Mouse (Mus musculus) liver, postnatal 0 days (tissue): ENCODE measurements around the gene Nfib.

Experiments used
- CTCF ChIP-seq: sonication (generic); IDR thresholded peaks from 2 replicates; pipeline ENCODE4 v1.5.1; 2016; ENCODE audit warnings: antibody characterized with exemption, low read depth
- EP300 ChIP-seq: IDR thresholded peaks from 2 replicates; pipeline ENCODE4 v1.6.1; 2016; ENCODE audit warnings: antibody characterized with exemption, low read depth, mild to moderate bottlenecking

DNA sequence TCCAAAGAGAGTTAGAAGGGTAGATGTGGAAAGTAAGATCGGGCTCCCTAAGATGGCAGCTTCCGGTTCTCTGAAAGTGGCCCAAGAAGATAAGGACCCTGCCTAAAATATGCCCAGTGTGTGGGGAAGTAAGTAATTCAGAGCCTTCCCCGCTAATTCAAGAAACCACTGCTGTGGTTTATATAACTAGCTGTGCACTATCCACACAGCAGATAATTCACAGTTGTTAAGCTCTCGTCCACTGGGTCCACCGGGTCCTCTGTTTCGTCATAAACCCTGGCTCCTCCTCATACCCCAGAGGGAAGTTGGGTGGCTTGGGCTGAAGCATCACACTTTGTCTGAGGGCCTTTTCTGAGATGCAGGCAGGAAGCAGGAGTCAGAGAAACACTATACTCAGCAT lies 19.5 kb downstream of the Nfib start:
- TF ChIP-seq EP300 (no peak), CTCF (no peak)
